Mouse (Mus musculus): ENCODE measurements around the gene Mmp21. TPM values are rescaled to one million over a fixed set of nuclear protein-coding genes. Genes with fewer than 3 reads are reported as not detected.
"Not testable (repeated sequence)": the region's sequence is repeated elsewhere in the genome, so short reads cannot be mapped to it uniquely, and the experiment has no call there.

Mmp21 gene
- polyA plus RNA-seq, 1 experiment, result 0.33 TPM

- no peaks in the 10 kb centered on the region for H3K4me1 ChIP-seq (ENCODE audit: control insufficient read depth, insufficient read depth, low read length)
- H3K4me3 ChIP-seq (ENCODE audit: insufficient read depth, low read length), result no peak overlapping the region
- TF ChIP-seq CTCF (IDR thresholded peaks at IDR 0.05; ENCODE audit: extremely low read depth, insufficient read depth, low read length), result no peak
- no peak for TF ChIP-seq POLR2A (IDR thresholded peaks at IDR 0.05; ENCODE audit: extremely low read depth, insufficient read depth, low read length)
- no peak overlapping the region for H3K27ac ChIP-seq (ENCODE audit: insufficient read depth, low read length)
Measured at GRCm38 (mm10) chr7:133702333-133702732, 22.5 kb upstream of the Mmp21 start.

- no peak for TF ChIP-seq CTCF (IDR thresholded peaks at IDR 0.05; ENCODE audit: extremely low read depth, insufficient read depth, low read length)
- TF ChIP-seq POLR2A (IDR thresholded peaks at IDR 0.05; ENCODE audit: extremely low read depth, insufficient read depth, low read length), result no peak
- no peaks in the 10 kb centered on the region for H3K4me1 ChIP-seq (ENCODE audit: control insufficient read depth, insufficient read depth, low read length)
- H3K4me3 ChIP-seq (ENCODE audit: insufficient read depth, low read length), result no peak overlapping the region
- H3K27ac ChIP-seq (ENCODE audit: insufficient read depth, low read length), result no peak overlapping the region
Measured at GRCm38 (mm10) chr7:133701366-133701765, 21.5 kb upstream of the Mmp21 start.

GRCm38 (mm10) chr7:133699885-133700284 is 20.0 kb upstream of the Mmp21 start:
- Histone ChIP-seq H3K27ac (ENCODE audit: insufficient read depth, low read length) (no peak overlapping the region), H3K4me1 (ENCODE audit: control insufficient read depth, insufficient read depth, low read length) (no peaks in the 10 kb centered on the region), H3K4me3 (ENCODE audit: insufficient read depth, low read length) (no peak overlapping the region)
- no peak for TF ChIP-seq POLR2A (IDR thresholded peaks at IDR 0.05; ENCODE audit: extremely low read depth, insufficient read depth, low read length)
- TF ChIP-seq CTCF (IDR thresholded peaks at IDR 0.05; ENCODE audit: extremely low read depth, insufficient read depth, low read length), result no peak

GRCm38 (mm10) chr7:133698021-133698709 is 18.3 kb upstream of the Mmp21 start:
- TF ChIP-seq CTCF (IDR thresholded peaks at IDR 0.05; ENCODE audit: extremely low read depth, insufficient read depth, low read length) (no peak), POLR2A (IDR thresholded peaks at IDR 0.05; ENCODE audit: extremely low read depth, insufficient read depth, low read length) (no peak)
- Histone ChIP-seq H3K4me3 (ENCODE audit: insufficient read depth, low read length) (no peak overlapping the region), H3K4me1 (ENCODE audit: control insufficient read depth, insufficient read depth, low read length) (no peaks in the 10 kb centered on the region), H3K27ac (ENCODE audit: insufficient read depth, low read length) (no peak overlapping the region)

GRCm38 (mm10) chr7:133685644-133686043 is 5.8 kb upstream of the Mmp21 start:
- H3K4me3 ChIP-seq (ENCODE audit: insufficient read depth, low read length); H3K27ac ChIP-seq (ENCODE audit: insufficient read depth, low read length): not testable (repeated sequence)

GRCm38 (mm10) chr7:133684701-133685100 is 4.8 kb upstream of the Mmp21 start:
- H3K4me3 ChIP-seq (ENCODE audit: insufficient read depth, low read length), result no peak overlapping the region
- H3K4me1 ChIP-seq (ENCODE audit: control insufficient read depth, insufficient read depth, low read length), result no peaks in the 10 kb centered on the region
- no peak for TF ChIP-seq CTCF (IDR thresholded peaks at IDR 0.05; ENCODE audit: extremely low read depth, insufficient read depth, low read length)
- TF ChIP-seq POLR2A (IDR thresholded peaks at IDR 0.05; ENCODE audit: extremely low read depth, insufficient read depth, low read length), result no peak
- H3K27ac ChIP-seq (ENCODE audit: insufficient read depth, low read length), result no peak overlapping the region

More at GRCm38 (mm10) chr7:133685644-133686043, 5.8 kb upstream of the Mmp21 start:
- H3K4me1 ChIP-seq (ENCODE audit: control insufficient read depth, insufficient read depth, low read length), result not testable (repeated sequence)

- Histone ChIP-seq H3K27ac (ENCODE audit: insufficient read depth, low read length) (no peak overlapping the region), H3K4me1 (ENCODE audit: control insufficient read depth, insufficient read depth, low read length) (no peaks in the 10 kb centered on the region), H3K4me3 (ENCODE audit: insufficient read depth, low read length) (no peak overlapping the region)
- no peak for TF ChIP-seq POLR2A (IDR thresholded peaks at IDR 0.05; ENCODE audit: extremely low read depth, insufficient read depth, low read length)
- TF ChIP-seq CTCF (IDR thresholded peaks at IDR 0.05; ENCODE audit: extremely low read depth, insufficient read depth, low read length), result peak; percentile 32; the same call in 1 of the 2 replicates
Measured at GRCm38 (mm10) chr7:133684110-133684509, 4.2 kb upstream of the Mmp21 start.

GRCm38 (mm10) chr7:133683626-133684025 is 3.8 kb upstream of the Mmp21 start:
- Histone ChIP-seq H3K27ac (ENCODE audit: insufficient read depth, low read length) (no peak overlapping the region), H3K4me3 (ENCODE audit: insufficient read depth, low read length) (no peak overlapping the region), H3K4me1 (ENCODE audit: control insufficient read depth, insufficient read depth, low read length) (no peaks in the 10 kb centered on the region)
- no peak for TF ChIP-seq POLR2A (IDR thresholded peaks at IDR 0.05; ENCODE audit: extremely low read depth, insufficient read depth, low read length)
- no peak for TF ChIP-seq CTCF (IDR thresholded peaks at IDR 0.05; ENCODE audit: extremely low read depth, insufficient read depth, low read length)

GRCm38 (mm10) chr7:133679439-133679838 is 422 bp downstream of the Mmp21 start:
- TF ChIP-seq CTCF (IDR thresholded peaks at IDR 0.05; ENCODE audit: extremely low read depth, insufficient read depth, low read length) (no peak), POLR2A (IDR thresholded peaks at IDR 0.05; ENCODE audit: extremely low read depth, insufficient read depth, low read length) (no peak)
- H3K4me3 ChIP-seq (ENCODE audit: insufficient read depth, low read length), result no peak overlapping the region
- H3K27ac ChIP-seq (ENCODE audit: insufficient read depth, low read length), result no peak overlapping the region
- no peaks in the 10 kb centered on the region for H3K4me1 ChIP-seq (ENCODE audit: control insufficient read depth, insufficient read depth, low read length)

GRCm38 (mm10) chr7:133678716-133679115 is 1.1 kb downstream of the Mmp21 start:
- Histone ChIP-seq H3K4me1 (ENCODE audit: control insufficient read depth, insufficient read depth, low read length) (no peaks in the 10 kb centered on the region), H3K4me3 (ENCODE audit: insufficient read depth, low read length) (no peak overlapping the region), H3K27ac (ENCODE audit: insufficient read depth, low read length) (no peak overlapping the region)
- TF ChIP-seq POLR2A (IDR thresholded peaks at IDR 0.05; ENCODE audit: extremely low read depth, insufficient read depth, low read length), result no peak
- no peak for TF ChIP-seq CTCF (IDR thresholded peaks at IDR 0.05; ENCODE audit: extremely low read depth, insufficient read depth, low read length)
